Mouse (Mus musculus): Measurements from ENCODE around the gene Msi2. TPM values are rescaled to one million over a fixed set of nuclear protein-coding genes. Genes with fewer than 3 reads are reported as not detected.

Gene Msi2
- polyA plus RNA-seq, 1 experiment, result 14.2 TPM

DNA sequence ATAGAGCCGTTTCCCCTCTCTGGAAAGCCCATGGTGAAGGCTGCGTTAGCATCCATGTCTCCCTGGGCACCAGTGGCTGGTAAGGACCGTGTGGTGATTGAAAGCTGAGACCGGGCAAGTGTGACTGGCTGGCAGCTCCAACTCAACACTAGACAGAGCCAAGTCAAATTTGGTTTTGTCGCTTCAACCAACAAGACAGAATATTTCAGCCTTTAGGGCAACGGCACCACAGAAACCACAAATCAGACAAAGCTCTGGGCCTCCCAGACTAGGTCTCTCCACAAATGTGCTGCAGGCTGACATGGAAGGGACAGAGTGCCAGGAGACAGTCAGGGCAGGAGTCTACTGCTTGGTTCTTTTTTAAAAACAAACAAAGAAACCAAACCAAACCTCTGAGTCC, 282.8 kb downstream of the Msi2 start:
- Histone ChIP-seq H3K27me3 (ENCODE audit: control insufficient read depth, insufficient read depth, low read length) (no peaks in the 10 kb centered on the region), H3K36me3 (ENCODE audit: control insufficient read depth, insufficient read depth, low read length) (no peaks in the 10 kb centered on the region), H3K27ac (ENCODE audit: insufficient read depth, low read length) (no peak overlapping the region), H3K4me3 (ENCODE audit: extremely low read depth, insufficient read depth, insufficient read length) (no peak overlapping the region), H3K4me1 (ENCODE audit: control insufficient read depth, insufficient read depth, insufficient read length) (no peaks in the 10 kb centered on the region)
- DNase-seq (ENCODE audit: low read depth in 1 of 2, low spot score in 2 of 2), result no peak
- 75% methylated on average over 6 of the region's 6 CpGs for WGBS
- no peak for TF ChIP-seq POLR2A (IDR thresholded peaks at IDR 0.05; ENCODE audit: low read depth, low read length)
- TF ChIP-seq CTCF (IDR thresholded peaks at IDR 0.05; ENCODE audit: extremely low read depth, insufficient read depth, insufficient read length, insufficient replicate concordance), result no peak

DNA sequence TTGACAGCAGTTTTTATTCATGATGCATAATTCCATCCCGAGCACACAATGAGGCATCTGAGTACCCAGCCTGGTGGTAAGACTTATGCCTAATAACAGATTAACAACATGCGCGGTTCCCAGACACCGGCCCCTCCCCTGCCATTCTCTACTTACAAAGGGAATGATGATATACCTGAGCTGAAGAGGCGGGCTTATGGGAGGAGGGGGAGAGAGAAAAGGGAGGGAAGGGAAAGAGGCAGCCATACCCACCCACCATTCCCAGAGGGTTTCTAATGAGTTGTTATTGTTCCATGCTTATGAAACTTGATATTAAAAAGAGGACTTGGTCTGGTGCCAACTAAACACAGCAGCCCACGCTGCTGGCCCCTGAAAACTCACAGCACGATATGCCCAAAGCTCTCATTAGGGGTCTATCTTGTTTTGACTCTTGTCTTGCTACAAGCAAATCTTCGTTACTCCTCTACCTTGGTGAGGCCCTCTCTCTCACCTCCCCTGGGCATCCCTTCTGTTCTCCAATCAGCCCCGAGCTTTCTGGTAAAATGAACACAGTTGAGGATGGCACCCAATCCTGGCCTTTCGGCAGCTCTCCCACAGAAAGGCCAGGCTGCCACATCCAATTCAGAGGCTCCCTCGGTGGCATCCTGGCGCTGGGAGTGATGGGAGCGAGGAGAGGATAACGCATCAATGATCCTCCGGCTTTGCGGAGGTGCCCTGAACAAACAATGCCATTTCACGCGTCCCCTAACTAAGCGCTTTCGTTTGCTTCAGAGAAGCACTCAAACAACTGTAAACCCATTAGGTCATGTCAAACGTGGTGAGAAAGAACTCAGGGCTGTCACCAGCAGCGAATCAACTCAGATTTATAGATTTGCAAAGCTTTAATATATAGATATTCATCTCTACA, 286.7 kb downstream of the Msi2 start:
- TF ChIP-seq POLR2A (IDR thresholded peaks at IDR 0.05; ENCODE audit: low read depth, low read length) (no peak), CTCF (IDR thresholded peaks at IDR 0.05; ENCODE audit: extremely low read depth, insufficient read depth, insufficient read length, insufficient replicate concordance) (no peak)
- no peak for DNase-seq (ENCODE audit: low read depth in 1 of 2, low spot score in 2 of 2)
- H3K27ac ChIP-seq (ENCODE audit: insufficient read depth, low read length), result no peak overlapping the region
- H3K4me3 ChIP-seq (ENCODE audit: extremely low read depth, insufficient read depth, insufficient read length), result no peak overlapping the region
- no peaks in the 10 kb centered on the region for H3K27me3 ChIP-seq (ENCODE audit: control insufficient read depth, insufficient read depth, low read length)
- H3K36me3 ChIP-seq (ENCODE audit: control insufficient read depth, insufficient read depth, low read length), result no peaks in the 10 kb centered on the region
- H3K4me1 ChIP-seq (ENCODE audit: control insufficient read depth, insufficient read depth, insufficient read length), result no peaks in the 10 kb centered on the region
- WGBS, result 93% methylated on average over 22 of the region's 22 CpGs

DNA sequence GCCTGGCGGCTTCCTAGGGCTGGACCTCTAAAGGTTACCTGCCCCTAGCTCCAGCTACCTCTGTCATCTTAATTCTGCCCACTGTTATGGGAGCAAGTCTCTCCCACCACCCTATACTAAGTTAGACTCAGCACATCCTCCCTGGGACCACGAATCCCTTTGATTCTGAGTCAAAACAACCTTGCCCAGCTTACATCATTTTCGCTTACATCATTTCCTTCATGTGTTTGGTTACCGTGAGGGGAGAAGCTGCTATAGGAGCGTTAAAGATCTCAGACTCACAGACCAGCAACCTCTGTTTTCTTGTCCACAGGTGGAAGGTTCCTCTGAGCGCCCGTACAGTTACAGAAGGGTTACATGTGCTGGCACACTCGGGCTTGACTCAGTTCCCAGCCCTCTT, 288.0 kb downstream of the Msi2 start:
- peak in 1 of 2 experiments; percentile 44 for DNase-seq (ENCODE audit: low read depth in 1 of 2, low spot score in 2 of 2)
- 64% methylated on average over 8 of the region's 8 CpGs for WGBS
- H3K36me3 ChIP-seq (ENCODE audit: control insufficient read depth, insufficient read depth, low read length), result no peaks in the 10 kb centered on the region
- TF ChIP-seq POLR2A (IDR thresholded peaks at IDR 0.05; ENCODE audit: low read depth, low read length), result no peak
- no peak for TF ChIP-seq CTCF (IDR thresholded peaks at IDR 0.05; ENCODE audit: extremely low read depth, insufficient read depth, insufficient read length, insufficient replicate concordance)
- no peak overlapping the region for H3K4me3 ChIP-seq (ENCODE audit: extremely low read depth, insufficient read depth, insufficient read length)
- 0 out of 2 replicates have a peak overlapping the region, but pooled peaks have one; percentile 5 for H3K27ac ChIP-seq (ENCODE audit: insufficient read depth, low read length)
- no peaks in the 10 kb centered on the region for H3K4me1 ChIP-seq (ENCODE audit: control insufficient read depth, insufficient read depth, insufficient read length)
- no peaks in the 10 kb centered on the region for H3K27me3 ChIP-seq (ENCODE audit: control insufficient read depth, insufficient read depth, low read length)

DNA sequence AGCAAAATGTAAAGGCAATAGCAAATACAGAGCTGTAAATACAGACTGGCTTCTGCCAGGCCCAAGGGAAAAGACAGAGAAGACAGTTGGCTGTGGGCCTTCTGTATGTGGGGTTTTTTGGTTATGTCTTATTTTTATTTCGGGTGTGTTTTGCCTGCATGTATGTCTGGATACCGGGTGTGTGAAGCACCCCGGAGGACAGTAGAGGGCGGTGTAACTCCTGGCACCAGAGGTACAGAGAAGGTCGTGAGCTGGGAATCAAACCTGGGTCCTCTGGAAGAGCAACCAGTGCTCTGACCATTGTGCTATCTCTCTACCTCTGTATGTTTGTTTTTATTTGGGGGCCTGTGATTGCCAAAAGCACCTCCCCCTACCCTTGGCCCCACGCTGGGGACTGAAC, 288.6 kb downstream of the Msi2 start:
- H3K36me3 ChIP-seq (ENCODE audit: control insufficient read depth, insufficient read depth, low read length), result no peaks in the 10 kb centered on the region
- H3K27ac ChIP-seq (ENCODE audit: insufficient read depth, low read length), result no peak overlapping the region
- H3K4me1 ChIP-seq (ENCODE audit: control insufficient read depth, insufficient read depth, insufficient read length), result no peaks in the 10 kb centered on the region
- H3K4me3 ChIP-seq (ENCODE audit: extremely low read depth, insufficient read depth, insufficient read length), result no peak overlapping the region
- WGBS, result 95% methylated on average over 6 of the region's 6 CpGs
- TF ChIP-seq CTCF (IDR thresholded peaks at IDR 0.05; ENCODE audit: extremely low read depth, insufficient read depth, insufficient read length, insufficient replicate concordance), result no peak
- no peak for TF ChIP-seq POLR2A (IDR thresholded peaks at IDR 0.05; ENCODE audit: low read depth, low read length)
- H3K27me3 ChIP-seq (ENCODE audit: control insufficient read depth, insufficient read depth, low read length), result no peaks in the 10 kb centered on the region
- DNase-seq (ENCODE audit: low read depth in 1 of 2, low spot score in 2 of 2), result no peak

DNA sequence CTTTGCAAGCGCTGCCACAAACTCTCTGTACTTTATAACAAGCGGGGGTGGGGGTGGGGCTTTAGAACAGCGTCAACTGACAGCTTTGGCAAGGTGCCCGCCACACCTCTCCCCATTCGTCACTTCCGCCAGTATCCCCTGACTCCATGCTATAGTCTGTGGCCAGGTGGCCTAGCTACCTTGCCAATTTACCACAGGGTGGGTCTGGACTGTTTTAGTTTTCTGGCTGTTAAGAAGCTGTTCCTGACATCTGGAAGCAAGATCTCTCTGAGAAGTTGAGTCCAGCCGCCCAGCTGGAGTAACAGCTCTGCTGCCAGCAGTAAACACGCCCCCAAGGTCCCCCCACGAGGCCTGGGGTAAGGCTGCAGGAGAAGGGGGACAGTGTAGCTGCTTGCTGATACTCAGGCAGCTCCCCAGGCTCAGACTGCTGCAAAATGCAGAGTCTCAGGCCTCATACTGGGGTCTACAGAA, 292.6 kb downstream of the Msi2 start:
- DNase-seq (ENCODE audit: low read depth in 1 of 2, low spot score in 2 of 2), result no peak
- Histone ChIP-seq H3K4me1 (ENCODE audit: control insufficient read depth, insufficient read depth, insufficient read length) (no peaks in the 10 kb centered on the region), H3K36me3 (ENCODE audit: control insufficient read depth, insufficient read depth, low read length) (no peaks in the 10 kb centered on the region), H3K27me3 (ENCODE audit: control insufficient read depth, insufficient read depth, low read length) (no peaks in the 10 kb centered on the region), H3K4me3 (ENCODE audit: extremely low read depth, insufficient read depth, insufficient read length) (no peak overlapping the region), H3K27ac (ENCODE audit: insufficient read depth, low read length) (no peak overlapping the region)
- 61% methylated on average over 9 of the region's 9 CpGs for WGBS
- no peak for TF ChIP-seq POLR2A (IDR thresholded peaks at IDR 0.05; ENCODE audit: low read depth, low read length)
- no peak for TF ChIP-seq CTCF (IDR thresholded peaks at IDR 0.05; ENCODE audit: extremely low read depth, insufficient read depth, insufficient read length, insufficient replicate concordance)

DNA sequence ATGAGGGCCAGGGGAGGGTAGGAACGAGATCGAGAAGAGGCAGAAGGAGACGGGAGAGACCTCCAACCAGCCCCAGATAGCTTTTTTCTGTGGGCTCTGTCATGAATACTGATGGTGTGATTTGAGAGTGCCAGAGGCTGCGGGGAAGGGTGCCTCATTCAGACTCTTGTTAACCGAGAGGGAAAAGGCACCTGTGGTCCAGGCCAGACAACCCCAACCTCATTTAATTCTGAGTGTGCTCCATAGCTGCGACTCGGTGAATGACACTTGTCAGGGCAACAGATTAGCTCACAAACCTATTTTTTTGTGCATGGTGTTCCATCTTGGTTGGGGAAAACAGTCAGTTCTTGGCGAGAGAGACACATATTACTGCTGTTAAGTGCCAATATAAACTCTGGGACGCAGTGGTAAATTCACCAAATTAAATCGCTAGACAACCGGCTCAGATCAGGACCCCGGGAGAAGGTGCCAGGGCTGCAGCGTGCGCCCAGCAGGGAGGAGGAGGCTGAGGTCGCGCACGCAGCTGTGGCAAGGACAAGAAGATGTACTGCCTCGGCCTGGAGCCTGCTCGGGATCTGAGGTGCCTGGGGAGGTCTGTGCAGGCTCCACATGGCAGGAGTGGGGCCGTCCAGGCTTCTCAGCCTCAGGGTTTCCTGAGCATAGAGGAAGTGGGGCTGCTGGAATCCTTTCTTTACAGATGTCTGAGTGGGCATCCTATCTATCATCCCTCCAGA, 294.1 kb downstream of the Msi2 start:
- no peak for DNase-seq (ENCODE audit: low read depth in 1 of 2, low spot score in 2 of 2)
- no peak overlapping the region for H3K27ac ChIP-seq (ENCODE audit: insufficient read depth, low read length)
- TF ChIP-seq POLR2A (IDR thresholded peaks at IDR 0.05; ENCODE audit: low read depth, low read length), result no peak
- no peak for TF ChIP-seq CTCF (IDR thresholded peaks at IDR 0.05; ENCODE audit: extremely low read depth, insufficient read depth, insufficient read length, insufficient replicate concordance)
- H3K27me3 ChIP-seq (ENCODE audit: control insufficient read depth, insufficient read depth, low read length), result no peaks in the 10 kb centered on the region
- 93% methylated on average over 20 of the region's 20 CpGs for WGBS
- no peaks in the 10 kb centered on the region for H3K36me3 ChIP-seq (ENCODE audit: control insufficient read depth, insufficient read depth, low read length)
- H3K4me3 ChIP-seq (ENCODE audit: extremely low read depth, insufficient read depth, insufficient read length), result no peak overlapping the region
- no peaks in the 10 kb centered on the region for H3K4me1 ChIP-seq (ENCODE audit: control insufficient read depth, insufficient read depth, insufficient read length)
